Mouse (Mus musculus) CD4-positive helper T cell, adult 2 months (primary cell): Measurements from ENCODE around the gene Hmx1.

Experiments
- DNase-seq: peaks from one replicate; pipeline ENCODE4 v3.0.0-alpha.2; 2012; ENCODE audit warnings: low read depth, missing footprints, low spot score

Gene Hmx1

DNA sequence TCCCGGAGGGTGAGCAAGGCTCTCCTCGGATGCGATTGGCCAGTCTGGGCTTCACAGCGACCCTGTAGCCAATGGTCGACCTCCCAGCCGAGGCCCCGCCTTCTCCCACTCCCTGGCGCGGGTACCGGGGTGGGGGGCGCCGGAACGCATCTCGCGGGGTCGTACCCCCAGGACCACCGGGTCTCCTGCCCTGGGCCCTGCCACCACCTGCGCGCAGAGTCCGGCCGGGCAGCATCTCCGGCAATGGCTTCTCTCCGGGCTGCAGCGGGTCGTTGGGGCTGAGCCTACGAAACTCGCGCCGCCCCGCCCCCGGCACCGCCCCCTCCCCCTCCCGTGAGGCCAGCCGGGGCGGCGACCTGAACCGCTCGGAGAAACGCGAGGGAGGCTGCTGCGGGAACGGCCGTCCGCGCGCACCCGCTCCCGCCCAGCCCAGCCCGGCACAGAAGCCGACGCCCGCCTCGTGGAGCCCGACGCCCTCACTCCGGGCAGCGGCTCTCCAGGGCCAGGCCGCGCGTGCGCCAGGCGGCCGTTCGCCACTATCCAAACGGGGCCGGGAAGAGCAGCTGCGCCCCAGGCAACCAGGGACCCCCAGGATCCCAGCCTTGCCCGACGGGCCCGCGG, at the start of gene Hmx1:
Gene Hmx1 (plus strand): TSS at position 618 of the 621 bp plus-strand sequence.
- no peak for DNase-seq

DNA sequence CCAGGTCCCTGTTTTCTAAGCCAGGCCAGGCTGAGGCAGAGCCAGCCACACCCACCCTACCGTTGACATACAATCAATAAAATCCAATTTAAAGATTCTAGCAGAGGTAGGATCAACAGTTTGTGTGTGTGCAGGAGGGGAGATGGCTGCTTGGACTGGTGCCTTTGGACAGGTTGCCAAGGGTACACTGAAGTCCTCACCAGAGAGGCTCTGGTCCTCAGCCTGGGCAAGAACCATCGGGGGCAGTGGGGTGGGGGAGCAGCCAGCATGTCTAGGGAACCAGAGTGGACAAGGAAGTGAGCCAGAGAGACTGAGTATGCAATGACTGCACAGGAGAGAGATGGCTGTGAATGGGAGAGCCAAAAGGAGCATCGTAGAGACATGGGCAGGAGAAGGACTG, 43.8 kb upstream of the Hmx1 start:
- no peak for DNase-seq

DNA sequence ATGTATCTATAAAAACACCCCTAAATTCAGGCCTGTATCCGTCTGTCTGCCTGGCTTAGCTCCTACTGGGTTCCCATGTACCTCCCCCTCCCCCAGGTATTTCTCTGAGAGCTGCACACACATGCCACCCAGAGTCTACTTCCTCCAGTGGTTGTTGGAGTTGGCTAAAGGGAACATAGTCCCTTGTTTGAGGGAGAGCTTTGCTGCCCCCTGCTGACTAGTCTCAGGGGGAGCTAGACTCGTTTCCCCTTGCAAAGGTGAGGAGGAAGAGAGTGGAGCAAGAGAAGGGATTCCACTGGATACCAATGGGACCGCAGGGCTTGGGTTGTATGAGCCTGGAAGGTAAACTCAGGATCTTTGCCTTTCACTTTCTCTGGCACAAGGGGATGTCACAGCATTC, 40.1 kb upstream of the Hmx1 start:
- DNase-seq: peak; percentile 15

DNA sequence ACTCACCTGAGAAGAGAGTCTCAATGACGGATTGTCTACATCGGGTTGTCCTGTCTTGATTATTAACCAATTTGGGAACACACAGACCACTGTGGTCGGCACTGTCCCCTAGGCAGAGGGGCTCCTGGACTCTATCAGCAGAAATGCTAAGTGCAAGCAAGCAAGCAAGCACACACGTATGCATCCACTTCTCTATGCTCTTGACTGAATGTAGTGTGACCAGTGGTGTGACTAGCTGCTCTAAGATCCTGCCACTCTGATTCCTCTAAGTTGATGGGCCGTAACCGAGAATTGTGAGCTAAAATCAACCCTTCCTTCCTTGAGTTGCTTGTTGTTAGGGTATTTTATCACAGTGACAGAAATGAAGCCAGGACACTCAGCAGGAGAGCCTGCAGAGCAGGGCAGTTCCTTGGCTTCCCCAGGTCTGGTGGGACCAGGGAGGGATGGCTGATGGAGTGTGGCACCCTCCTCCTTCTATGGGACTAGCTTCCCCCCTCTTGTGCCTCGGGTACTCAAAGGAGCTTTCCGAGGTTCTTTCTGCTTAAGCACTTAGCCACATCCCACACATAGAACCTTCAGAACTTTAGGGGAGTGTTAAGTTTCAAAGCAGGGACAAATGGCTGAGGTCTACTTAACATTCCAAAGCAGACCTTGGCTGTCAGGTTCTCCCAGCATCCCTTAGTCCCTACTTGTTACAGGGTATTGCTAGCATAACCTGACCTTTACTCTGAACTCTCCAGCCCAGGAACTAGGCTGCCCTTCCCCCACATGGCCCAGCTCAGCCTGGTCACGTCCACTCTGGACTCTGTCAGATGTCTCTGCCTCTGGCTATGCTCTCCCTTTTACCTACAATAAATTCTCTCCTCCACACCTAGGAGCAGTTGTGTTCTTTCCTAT, 31.1 kb upstream of the Hmx1 start:
- DNase-seq: no peak

DNA sequence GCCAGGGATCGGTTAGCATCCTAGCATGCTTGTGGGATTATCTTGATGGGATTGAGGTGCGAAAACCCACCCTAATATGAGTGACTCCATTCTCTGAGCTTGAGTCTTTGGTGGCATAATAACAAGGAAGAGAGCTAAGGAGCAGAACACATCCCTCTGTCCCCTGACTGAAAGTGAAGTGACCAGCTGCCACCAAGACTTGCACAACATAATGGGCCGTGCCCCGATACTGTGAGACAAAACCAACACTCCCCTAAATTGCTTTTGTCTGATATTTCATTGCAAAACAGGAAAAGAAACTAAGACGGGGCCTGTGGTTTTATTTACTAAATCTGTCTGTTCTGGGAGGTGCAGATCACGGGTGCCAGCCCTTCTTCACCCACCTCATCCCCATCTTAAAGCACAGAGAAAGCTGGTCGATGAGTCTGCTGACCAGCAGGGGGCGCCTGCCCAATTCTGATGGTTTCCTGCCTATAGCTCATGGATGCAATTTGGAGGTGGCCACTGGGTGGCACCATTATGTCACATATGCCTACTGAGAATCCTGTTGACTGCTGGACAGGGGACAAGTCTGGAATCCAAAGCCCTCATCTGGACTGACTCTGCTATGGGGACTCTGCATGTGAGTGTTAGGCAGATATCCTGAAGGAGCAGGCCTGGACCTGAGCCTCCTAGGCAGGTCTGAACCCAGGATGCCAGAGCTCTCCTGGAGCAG, 27.2 kb upstream of the Hmx1 start:
- DNase-seq: peak; percentile 76

DNA sequence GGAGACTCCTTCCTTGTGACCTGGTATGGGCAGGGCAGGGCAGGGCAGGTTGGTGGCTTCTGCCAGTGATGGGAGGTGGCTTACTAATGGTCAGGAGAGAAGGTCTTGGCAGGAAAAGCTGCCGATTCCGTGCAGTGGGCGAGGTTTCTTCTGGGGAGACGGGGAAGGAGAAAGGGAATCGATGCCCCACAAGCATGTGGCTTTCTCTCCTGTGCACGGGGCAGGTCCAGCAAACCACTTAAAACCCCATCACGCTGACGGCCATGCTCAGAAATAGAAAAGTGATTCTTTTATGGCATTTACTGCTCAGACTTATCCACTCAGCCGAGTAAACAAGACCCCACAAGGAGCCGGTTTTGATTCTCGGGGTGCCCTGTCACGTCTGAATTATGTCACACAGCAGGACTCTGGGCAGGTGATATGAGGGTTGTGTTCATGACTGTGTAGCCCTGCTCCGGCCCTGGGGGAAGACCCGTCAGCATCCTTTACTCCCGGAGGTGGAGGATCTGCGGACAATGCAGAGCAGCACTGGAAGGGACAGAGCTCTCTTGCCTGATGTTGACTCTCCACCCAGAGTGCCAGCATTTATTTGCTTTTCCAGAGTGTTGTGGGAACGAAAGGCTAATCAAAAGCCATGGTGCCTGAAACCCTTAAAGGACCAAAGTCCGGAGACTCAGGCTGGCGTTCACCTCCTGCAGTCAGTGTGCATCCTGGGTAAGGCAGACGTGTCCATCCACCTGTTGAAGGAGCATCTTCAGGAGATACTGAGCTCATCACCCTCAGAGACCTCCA, 22.5 kb upstream of the Hmx1 start:
- no peak for DNase-seq

DNA sequence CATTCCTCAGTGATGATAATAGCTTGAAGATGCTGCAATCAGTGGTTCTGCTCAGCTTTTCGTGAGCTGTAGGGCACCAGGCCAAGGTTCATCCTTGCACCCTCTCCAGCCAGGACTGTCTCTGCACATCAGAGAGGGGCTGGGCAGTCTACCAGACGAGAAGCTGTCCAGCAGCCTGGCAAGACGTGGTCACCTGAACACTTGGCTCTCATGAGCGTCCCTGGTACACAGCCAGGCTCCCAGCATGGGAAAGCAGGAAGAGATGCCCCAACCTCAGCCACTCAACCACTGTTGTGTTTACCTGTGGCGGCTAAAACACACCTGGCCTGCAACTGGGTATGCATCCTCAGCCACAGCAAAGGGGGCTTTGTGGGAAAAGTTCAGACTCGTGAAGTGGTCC, 20.0 kb upstream of the Hmx1 start:
- no peak for DNase-seq

DNA sequence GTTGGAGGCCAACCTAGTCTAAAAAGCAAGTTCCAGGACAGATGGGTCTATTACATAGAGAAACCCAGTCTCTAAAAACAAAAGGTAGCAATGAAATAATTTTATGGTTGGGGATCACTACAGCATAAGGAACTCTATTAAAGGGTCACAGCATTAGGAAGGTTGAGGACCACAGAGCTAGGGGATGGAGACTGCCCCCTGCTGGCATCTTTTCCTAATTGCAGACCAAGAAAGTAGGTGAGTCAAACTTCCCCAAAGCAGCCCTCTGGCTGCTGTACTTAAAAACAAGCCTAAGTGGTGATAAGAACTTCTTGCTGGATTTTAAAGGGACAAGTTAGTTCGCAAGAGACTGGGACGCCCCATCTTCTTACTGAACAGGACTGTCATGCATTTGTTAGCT, 9.8 kb upstream of the Hmx1 start:
- DNase-seq: no peak

DNA sequence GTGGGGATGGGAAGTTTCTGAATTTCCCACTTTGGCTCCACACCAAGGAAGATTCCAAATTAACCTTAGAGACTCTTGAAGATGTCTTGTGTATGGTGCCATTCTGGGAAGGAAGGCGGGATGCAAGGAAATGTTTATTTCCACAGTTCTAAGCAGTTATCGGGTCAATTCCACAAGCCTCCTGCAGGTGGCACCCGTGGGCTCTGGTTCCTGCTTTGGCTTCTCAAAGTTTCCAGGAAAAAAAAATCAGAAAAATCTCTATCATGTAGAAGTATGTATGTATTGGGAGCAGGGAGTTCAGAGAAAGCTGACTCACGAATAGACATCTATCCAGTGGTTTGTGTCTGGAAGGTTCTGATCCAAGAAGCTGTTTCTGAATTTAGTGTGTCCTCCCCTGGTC, 9.1 kb upstream of the Hmx1 start:
- DNase-seq: no peak

DNA sequence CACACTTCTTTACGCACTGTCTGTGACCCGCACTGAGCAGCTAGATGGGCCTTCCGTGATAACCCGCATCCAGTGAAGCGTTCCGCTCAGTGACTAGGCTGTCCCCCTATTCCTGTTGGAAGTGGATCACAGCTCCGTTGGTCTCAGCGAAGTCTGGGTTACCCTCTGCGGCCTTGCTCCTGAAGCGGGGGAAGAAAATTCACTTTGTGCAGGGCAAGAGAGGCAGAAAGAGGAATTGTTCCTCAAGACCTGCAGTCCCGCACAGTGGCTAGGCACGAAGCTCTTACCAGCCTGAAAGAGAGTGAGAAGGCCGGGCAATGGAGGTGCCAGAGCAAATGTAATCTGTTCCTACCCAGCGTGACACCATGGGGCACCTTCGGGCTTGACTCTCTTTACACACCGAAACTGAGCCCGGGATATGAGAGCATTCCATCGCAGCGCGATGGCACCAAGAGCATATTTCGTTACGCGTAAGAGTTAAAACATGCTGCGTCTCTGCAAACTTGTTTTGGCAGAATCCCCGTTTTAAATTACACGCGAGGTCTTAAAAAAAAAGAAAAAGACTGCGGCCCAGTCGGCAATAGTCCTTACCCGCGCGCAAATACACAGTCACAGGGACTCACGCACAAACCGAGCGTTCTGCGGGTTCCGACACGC, 946 bp upstream of the Hmx1 start:
- no peak for DNase-seq

DNA sequence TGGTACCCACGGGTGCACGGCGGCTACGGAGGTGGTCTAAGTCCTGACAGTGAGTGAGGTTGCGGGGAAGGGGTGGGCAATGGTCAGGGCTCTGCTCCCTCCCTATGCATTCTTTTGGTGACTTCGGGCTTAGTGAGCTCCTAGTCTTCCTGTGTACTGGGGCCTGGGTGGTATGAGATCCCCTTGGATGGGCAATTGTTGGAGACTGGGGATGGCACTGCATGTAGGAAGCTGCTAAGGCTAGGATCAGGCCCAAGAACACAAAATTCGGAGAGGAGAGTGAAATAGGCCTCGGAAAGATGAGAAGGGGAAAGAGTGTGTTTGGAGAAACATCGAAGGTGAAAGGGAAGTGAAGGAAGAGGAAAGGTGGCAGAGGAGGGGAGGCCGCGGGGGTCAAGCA, 533 bp downstream of the Hmx1 start:
- no peak for DNase-seq

DNA sequence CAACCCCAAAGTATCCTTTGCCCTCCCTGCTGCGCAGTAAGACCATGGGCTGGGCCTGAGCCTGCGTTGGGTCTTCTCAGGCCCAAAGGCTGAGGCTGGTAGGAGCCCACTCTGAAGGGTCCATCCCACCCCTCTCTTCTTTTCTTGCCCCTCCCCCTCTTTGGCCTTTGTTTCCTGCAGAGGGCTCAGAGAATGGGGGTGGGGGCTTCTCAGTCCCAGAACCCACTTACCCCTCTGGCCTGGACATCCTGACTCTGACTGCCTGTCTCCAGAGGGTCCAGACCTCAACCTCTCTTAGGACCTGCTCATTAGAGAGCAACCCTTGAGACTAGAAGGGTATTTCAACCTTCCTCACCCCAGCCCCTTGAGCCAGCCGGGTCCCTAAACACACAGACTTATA, 1.0 kb downstream of the Hmx1 start:
- DNase-seq: no peak

DNA sequence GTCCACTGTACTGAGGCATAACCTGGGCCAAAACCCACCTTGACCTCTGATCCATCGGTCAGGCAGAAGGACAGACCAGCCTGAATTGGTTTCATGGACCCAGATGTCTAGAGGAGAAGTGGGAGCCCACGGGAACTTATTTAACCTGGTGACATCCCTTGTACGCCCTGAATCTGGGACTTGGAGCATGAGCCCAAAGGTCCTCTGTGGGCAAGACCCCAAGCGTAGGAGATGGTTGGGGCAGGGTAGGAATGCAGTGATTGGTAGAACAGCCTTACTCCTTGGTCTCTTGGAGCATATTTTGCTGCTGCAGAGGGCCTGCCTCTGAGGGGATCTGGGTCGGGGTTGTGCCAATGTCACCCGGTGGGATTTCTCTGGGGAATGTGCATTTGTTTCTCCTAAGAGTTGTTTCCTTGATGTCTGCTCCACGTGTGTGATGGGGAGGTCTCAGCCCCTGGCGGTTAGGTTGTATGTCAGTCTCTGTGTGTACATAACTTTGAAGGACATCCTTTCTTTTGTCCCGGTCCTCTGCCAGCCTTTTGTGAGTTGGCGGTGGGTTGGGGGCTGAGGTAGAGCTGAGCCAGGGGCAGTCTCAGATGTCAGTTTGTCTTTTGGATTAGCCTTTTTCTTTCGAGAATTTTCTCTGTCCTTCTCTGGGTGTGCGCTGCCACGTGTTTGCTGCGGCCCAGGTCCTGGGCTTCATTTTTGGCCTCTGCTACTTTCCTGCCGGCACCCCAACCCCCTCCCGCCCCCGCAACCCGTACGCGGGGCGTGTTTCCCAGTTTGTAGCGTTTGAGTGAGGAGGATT, 2.1 kb downstream of the Hmx1 start:
- no peak for DNase-seq

DNA sequence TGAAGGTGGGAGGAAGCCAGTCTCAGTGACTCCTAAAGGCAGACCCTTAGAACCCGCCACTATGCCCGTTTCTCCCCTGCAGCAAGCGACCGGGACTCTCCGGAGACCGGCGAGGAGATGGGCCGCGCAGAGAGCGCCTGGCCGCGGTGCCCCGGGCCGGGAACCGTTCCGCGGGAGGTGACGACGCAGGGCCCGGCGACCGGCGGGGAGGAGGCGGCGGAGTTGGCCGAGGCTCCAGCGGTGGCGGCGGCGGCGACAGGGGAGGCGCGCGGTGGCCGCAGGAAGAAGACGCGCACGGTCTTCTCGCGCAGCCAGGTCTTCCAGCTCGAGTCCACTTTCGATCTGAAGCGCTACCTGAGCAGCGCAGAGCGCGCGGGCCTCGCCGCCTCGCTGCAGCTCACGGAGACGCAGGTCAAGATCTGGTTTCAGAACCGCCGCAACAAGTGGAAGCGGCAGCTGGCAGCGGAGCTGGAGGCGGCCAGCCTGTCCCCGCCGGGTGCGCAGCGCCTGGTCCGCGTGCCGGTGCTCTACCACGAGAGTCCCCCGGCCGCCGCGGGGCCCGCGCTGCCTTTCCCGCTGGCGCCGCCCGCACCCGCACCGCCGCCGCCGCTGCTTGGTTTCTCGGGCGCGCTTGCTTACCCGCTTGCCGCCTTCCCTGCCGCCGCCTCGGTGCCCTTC, 2.9 kb downstream of the Hmx1 start:
- DNase-seq: no peak

DNA sequence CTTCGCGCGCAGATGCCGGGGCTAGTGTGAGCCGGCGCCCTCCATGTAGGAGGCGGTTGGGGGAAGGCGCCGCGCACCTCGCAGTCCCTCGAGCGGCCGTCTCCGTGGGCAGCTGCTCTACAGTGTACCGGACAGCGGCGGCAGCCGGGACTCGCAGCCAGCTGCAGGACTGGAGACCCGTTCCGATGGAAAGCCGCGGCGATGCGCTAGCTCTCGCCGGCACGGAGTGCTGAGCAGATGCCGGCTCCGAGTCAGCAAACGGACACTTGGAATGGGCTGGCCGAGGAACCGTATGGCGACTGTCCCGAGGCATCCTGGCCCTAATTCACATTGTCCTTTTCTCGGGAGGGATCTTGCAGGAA, 3.4 kb downstream of the Hmx1 start:
- DNase-seq: no peak

DNA sequence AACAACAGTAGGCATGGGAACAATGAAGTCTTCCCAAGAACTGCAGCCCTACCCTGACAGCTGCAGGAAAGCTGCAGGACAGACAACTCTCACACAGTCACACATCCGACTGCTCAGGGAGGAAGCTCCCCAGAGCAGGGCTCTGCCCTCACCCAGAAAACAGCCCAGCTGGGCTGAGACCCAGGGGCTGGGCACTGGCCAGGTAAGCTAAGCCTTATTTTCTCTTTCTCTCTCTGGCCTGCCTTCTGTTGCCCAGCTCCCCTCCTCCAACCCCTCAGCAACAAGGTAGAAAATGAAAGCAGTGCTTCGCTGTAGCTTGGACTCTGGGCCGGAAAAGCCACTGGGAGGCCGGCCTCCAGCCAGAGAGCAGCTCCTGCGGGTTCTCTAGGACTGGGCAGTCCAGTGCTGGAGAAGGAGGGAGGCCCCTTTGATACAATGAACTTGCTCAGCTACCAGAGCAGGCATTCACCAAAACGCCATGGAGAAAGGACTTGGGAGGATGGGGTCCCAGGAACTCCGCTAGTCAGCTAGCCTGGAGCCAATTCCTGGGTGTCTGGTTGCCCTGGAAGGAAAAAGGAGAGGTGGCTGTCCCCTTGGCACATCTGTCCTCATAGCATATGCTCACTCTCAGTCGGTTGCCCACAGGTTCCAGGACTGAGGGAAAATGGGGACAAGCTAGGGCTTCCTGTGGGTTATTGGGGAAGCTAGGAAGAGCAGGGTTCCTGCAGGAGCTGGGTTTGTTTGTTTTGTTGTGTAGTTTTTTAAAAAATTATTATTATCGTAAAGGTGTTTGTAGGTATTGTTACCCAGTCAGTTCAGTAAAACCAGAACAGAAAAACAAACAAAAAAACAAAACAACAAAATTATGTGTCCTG, 6.9 kb downstream of the Hmx1 start:
- no peak for DNase-seq

DNA sequence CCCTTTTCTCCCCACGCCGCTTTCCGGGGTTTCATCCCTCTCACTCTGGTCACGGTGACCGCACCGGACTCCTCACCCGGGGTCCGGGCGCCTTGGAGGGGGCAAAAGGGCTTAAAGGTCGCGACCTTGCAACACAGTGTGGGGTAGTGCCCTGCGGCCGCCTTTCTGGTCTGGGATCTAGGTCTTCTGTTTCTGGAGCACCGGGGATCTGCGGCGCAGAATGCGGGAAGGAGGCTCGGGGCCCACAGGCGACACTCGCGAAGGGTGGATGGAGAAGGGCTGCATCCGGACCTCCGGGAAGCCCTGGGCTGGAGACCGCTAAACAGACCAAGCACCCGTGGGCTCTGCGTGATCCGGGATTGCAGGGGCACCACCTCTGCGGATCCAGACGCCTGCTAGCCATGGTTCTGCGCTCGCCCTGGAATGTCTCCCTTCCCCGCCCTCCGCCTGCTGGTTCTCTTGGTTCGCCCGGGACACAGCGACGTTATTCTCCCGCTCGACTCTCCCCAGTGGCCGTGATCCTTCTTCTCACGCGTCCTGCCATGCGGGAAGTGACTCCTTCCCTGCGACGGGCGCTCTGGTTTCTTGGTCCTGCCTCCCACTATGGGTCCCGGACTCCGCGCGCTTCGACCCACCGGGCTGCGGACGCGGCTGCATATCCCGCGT, 8.2 kb downstream of the Hmx1 start:
- DNase-seq: no peak

DNA sequence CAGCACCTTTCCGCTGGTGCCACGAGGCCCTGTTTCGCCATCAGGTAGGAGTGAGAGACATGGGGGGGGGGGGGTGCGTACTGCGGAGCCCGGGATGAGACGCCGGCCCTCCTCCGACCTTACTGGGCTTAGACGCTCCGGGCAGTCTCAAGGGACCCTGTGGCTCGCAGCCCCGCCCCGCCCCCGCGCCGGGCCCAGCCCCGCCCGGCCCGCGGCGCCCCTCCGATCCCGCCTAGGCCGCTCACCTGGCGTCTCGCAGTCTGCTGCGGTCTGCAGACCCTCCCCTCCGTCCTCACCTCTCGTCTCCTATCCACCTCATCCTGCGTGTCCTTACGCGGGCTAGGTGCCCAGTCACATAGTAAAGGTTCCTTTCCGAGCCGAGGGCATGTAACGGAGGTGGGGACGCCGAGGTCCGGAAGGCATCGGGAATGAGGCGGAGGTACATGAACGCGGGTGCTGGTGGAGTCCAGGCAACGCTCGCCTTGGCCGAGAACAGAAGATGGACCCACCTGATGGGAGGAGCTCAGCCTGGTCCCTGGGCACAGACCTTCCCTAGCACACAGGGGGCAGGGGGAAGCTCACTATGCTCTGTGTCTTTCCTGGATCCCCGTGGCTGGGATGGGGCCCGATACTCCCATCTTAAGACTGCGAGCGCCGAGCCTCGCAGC, 8.9 kb downstream of the Hmx1 start:
- DNase-seq: no peak
